Mouse (Mus musculus): Measurements from ENCODE around the gene Slc22a7. TPM values are rescaled to one million over a fixed set of nuclear protein-coding genes. Genes with fewer than 3 reads are reported as not detected.
A peak's percentile ranks its signal among the peaks of the same experiment; 100 is the strongest.

Gene Slc22a7
- polyA plus RNA-seq, 1 experiment from 2014 or later, result not detected

DNA sequence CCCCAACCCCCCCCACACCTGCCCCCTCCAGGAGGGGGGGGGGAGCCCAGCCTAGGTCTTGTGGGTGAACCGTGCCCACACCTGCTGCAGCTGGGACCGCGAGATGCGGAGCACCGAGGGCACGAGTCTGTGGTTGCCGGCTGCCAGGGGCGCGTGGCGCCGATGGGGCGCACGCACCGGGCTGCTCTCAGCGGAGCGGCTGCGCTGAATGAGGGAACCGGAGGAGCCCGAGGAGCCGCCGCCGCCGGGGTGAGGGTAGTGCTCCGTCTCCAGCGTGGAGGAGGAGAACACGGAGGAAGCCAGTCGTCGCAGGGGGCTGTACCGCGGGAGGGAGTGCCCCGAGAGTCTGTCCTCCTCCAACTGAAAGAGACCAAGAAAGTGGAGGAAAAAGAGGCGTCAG is 22.4 kb upstream of the Slc22a7 start:
- Histone ChIP-seq H3K27me3 (replicated peaks) (peaks cover 73% of the 10 kb centered on the region), H3K36me3 (no peaks in the 10 kb centered on the region), H3K27ac (ENCODE audit: poor library complexity, severe bottlenecking) (no peak overlapping the region), H3K4me1 (replicated peaks) (peaks cover 47% of the 10 kb centered on the region), H3K4me3 (peak overlapping the region; percentile 51), H3K9ac (peak overlapping the region; percentile 71), H3K4me2 (peak overlapping the region; percentile 86), H3K9me3 (replicated peaks) (no peaks in the 10 kb centered on the region)
- ATAC-seq (ENCODE audit: insufficient number of reproducible peaks, low FRiP score), result no peak
- WGBS, result under 1% methylated on average over 32 of the region's 32 CpGs

DNA sequence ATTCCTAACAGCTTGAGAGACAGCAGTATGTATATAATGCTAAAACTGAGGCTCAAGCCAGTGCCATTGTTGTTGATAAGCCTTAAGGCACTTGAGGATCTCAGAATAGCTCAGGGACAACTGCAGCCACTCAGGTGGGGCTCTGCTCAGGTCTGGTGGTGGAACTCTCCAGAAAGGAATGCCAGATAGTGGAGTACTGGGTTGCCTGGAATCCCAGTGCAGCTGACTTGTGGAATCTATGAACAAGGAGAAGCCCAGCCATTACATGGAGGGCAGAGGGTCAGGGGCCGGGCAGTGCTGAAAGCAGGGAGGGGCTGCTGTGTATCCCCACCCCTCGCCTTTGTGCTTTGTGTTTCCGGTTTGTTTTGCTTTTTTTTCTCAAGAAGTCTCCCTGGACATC is 20.2 kb upstream of the Slc22a7 start:
- H3K27me3 ChIP-seq (replicated peaks), result peaks cover 78% of the 10 kb centered on the region
- H3K36me3 ChIP-seq, result no peaks in the 10 kb centered on the region
- H3K4me3 ChIP-seq, result no peak overlapping the region
- H3K9ac ChIP-seq, result no peak overlapping the region
- H3K4me2 ChIP-seq, result peak overlapping the region; percentile 4; the same call in 1 of the 2 replicates
- no peak; the same call in 1 of the 2 replicates for ATAC-seq (ENCODE audit: insufficient number of reproducible peaks, low FRiP score)
- peaks cover 69% of the 10 kb centered on the region for H3K4me1 ChIP-seq (replicated peaks)
- 25% methylated on average over 3 of the region's 3 CpGs for WGBS
- no peaks in the 10 kb centered on the region for H3K9me3 ChIP-seq (replicated peaks)
- peak overlapping the region; percentile 79 for H3K27ac ChIP-seq (ENCODE audit: poor library complexity, severe bottlenecking)

DNA sequence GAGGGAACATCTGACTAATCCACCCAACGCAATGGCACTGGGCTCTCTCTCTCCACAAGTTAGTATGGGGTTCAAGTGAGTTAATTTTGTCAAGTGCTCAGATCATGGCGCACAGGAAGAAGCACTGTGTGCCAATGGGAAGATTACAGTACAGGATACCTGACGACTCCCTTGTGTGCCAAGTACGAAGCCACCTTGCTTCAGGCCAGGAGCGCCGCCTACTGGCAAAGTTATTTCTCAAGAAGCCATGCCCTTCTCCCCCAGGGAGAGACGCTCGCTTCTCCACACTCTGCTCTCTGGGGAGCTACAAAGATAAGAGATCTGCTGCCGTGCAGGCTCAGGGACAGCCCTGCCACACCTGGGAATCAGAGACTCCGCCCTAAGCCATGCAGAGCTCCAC is 19.5 kb upstream of the Slc22a7 start:
- Histone ChIP-seq H3K4me1 (replicated peaks) (peaks cover 73% of the 10 kb centered on the region), H3K4me3 (no peak overlapping the region), H3K4me2 (peak overlapping the region; percentile 4; the same call in 1 of the 2 replicates), H3K9me3 (replicated peaks) (no peaks in the 10 kb centered on the region), H3K27ac (ENCODE audit: poor library complexity, severe bottlenecking) (peak overlapping the region; percentile 79), H3K27me3 (replicated peaks) (peaks cover 84% of the 10 kb centered on the region), H3K9ac (no peak overlapping the region), H3K36me3 (no peaks in the 10 kb centered on the region)
- no peak for ATAC-seq (ENCODE audit: insufficient number of reproducible peaks, low FRiP score)
- 9% methylated on average over 10 of the region's 10 CpGs for WGBS

DNA sequence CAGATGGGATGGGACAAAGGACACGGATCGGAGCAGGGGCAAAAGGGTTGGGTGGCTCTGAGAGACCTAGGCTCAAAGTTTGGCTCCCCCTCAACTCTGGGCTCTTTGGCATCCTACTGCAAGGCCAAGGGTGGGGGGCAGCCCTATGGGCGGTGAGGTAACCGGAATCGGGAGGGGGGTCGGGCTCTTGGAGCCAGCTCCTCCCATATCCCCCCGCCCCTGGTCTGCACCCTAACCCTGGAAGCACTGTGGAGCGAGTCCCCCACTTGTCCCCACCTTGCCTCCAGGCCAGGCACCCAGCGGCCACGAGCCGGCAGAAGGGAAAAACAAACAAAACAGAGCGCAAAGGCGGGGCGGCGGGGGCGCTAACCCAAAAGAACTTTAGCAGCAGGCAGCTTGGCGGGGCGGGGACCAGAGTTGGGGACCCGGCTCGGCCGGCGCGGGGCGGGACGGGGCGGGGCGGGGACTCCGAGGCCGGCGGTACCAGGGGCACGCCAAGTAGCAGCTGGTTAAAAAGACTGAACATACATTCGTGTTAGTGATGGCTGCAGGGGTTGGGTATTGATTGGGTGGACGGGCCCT is 16.9 kb upstream of the Slc22a7 start:
- peak overlapping the region; percentile 44 for H3K9ac ChIP-seq
- H3K27ac ChIP-seq (ENCODE audit: poor library complexity, severe bottlenecking), result no peak overlapping the region
- peak overlapping the region; percentile 74 for H3K4me2 ChIP-seq
- no peaks in the 10 kb centered on the region for H3K9me3 ChIP-seq (replicated peaks)
- WGBS, result 1% methylated on average over 33 of the region's 33 CpGs
- H3K27me3 ChIP-seq (replicated peaks), result peaks cover 82% of the 10 kb centered on the region
- peak overlapping the region; percentile 45 for H3K4me3 ChIP-seq
- ATAC-seq (ENCODE audit: insufficient number of reproducible peaks, low FRiP score), result no peak; the same call in 1 of the 2 replicates
- H3K4me1 ChIP-seq (replicated peaks), result peaks cover 52% of the 10 kb centered on the region
- H3K36me3 ChIP-seq, result no peaks in the 10 kb centered on the region

DNA sequence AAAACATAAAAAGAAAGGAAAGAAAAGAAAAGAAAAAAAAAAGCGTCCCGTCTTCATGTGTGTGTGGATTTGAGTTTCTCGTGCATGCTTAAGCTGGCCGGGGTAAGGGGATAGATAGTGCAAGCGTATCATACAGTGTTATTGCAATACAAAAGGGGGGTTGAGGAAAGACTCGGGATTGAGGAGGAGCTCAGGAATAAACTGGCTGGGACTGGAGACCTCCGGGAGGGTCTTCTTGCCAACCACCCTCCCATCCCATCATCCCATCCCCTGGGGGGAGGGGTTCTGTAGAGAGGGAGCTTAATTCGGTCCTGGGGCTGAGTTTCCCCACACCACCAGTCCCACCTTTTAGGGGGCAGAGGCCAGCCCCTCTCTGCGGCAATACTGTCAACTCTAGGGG is 16.3 kb upstream of the Slc22a7 start:
- peak overlapping the region; percentile 44; the same call in 1 of the 2 replicates for H3K9ac ChIP-seq
- H3K9me3 ChIP-seq (replicated peaks), result no peaks in the 10 kb centered on the region
- H3K4me3 ChIP-seq, result peak overlapping the region; percentile 45
- 2% methylated on average over 9 of the region's 9 CpGs for WGBS
- H3K27me3 ChIP-seq (replicated peaks), result peaks cover 78% of the 10 kb centered on the region
- peak overlapping the region; percentile 74 for H3K4me2 ChIP-seq
- H3K27ac ChIP-seq (ENCODE audit: poor library complexity, severe bottlenecking), result no peak overlapping the region
- ATAC-seq (ENCODE audit: insufficient number of reproducible peaks, low FRiP score), result no peak
- H3K4me1 ChIP-seq (replicated peaks), result peaks cover 48% of the 10 kb centered on the region
- no peaks in the 10 kb centered on the region for H3K36me3 ChIP-seq

DNA sequence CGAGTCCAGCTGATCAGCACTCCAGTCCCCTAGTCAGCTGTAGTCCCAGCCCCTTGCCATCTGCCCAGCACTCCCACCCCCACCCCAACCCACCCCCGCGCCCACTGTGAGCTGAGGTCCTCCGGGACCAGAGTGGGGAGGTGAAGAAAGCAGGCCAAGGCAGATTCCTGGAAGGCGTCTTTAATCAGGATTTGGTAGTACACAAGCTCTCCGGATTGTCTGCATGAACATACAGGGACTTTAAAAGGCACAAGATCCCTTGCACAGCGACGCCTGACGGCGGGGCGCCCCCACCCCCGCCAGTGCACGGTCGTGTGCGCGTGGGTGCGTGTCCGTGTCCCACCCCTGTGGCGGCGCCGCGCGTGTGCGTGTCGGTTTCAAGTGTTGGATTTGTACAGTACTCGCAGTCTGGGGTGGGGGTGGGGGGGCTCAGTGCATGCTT is 15.7 kb upstream of the Slc22a7 start:
- peaks cover 42% of the 10 kb centered on the region for H3K4me1 ChIP-seq (replicated peaks)
- H3K4me2 ChIP-seq, result peak overlapping the region; percentile 74
- ATAC-seq (ENCODE audit: insufficient number of reproducible peaks, low FRiP score), result no peak
- peaks cover 73% of the 10 kb centered on the region for H3K27me3 ChIP-seq (replicated peaks)
- 3% methylated on average over 26 of the region's 26 CpGs for WGBS
- H3K36me3 ChIP-seq, result no peaks in the 10 kb centered on the region
- H3K27ac ChIP-seq (ENCODE audit: poor library complexity, severe bottlenecking), result no peak overlapping the region
- peak overlapping the region; percentile 45 for H3K4me3 ChIP-seq
- 0 out of 2 replicates have a peak overlapping the region, but pooled peaks have one; percentile 45 for H3K9ac ChIP-seq
- H3K9me3 ChIP-seq (replicated peaks), result no peaks in the 10 kb centered on the region

DNA sequence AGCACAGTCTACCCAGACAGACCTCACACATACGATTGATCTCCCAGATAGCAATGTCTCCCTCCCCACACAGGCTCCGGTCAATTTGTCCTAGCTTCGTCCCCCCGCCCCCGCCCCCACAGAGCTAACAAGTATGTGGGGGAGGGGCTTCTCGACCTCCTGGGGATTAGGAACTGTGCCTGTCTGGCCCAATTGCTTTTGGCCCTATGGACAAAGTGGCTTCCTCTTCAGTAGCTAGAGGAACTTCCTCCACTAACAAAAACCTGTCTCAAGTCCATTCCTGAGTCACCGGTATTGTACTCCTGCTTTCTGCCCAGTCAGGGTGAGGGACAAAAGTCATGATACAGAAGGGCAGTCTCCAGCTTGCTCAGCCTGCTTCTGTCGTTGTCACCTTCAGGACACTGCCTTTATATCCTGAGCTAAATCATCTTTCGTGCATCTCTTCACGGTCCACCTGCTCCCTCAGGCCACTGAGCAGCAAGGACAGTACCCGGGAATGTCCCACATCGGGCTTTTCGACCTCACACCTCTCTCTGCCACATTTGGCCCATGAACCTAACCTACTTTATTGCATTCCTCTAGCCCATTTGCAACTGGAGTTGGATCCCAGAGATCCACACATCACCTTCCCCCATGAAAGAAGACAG is 15.2 kb upstream of the Slc22a7 start:
- peaks cover 69% of the 10 kb centered on the region for H3K27me3 ChIP-seq (replicated peaks)

DNA sequence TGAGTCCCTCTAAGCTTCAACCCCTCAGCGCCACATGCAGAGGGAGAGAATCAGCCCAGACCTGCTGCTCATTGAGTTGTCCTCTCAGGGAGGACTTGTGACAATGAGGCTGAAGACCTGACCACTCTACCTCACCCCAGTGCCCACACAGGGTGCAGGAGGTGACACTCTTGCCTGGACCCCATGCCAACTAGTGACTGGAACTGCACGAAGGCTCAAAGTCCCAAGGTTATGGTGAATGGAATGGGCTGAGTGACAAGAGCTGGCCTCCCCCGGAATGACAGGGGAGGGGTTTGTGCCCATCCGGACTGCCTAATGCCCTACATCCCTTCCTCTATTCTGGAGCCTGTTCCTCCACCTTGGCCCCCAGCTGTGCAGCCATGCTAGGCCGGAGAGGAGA is 14.4 kb upstream of the Slc22a7 start:
- H3K4me3 ChIP-seq, result no peak overlapping the region
- H3K4me2 ChIP-seq, result no peak overlapping the region
- no peaks in the 10 kb centered on the region for H3K9me3 ChIP-seq (replicated peaks)
- no peak for ATAC-seq (ENCODE audit: insufficient number of reproducible peaks, low FRiP score)
- H3K36me3 ChIP-seq, result no peaks in the 10 kb centered on the region
- WGBS, result 33% methylated on average over 5 of the region's 5 CpGs
- H3K4me1 ChIP-seq (replicated peaks), result peaks cover 29% of the 10 kb centered on the region
- H3K9ac ChIP-seq, result no peak overlapping the region
- H3K27ac ChIP-seq (ENCODE audit: poor library complexity, severe bottlenecking), result no peak overlapping the region
- H3K27me3 ChIP-seq (replicated peaks), result peaks cover 68% of the 10 kb centered on the region

More for the DNA sequence above, 15.2 kb upstream of the Slc22a7 start:
- 0 out of 2 replicates have a peak overlapping the region, but pooled peaks have one; percentile 45 for H3K4me3 ChIP-seq
- no peak for ATAC-seq (ENCODE audit: insufficient number of reproducible peaks, low FRiP score)
- no peak overlapping the region for H3K27ac ChIP-seq (ENCODE audit: poor library complexity, severe bottlenecking)
- no peaks in the 10 kb centered on the region for H3K36me3 ChIP-seq
- peak overlapping the region; percentile 74 for H3K4me2 ChIP-seq
- 6% methylated on average over 13 of the region's 13 CpGs for WGBS
- H3K4me1 ChIP-seq (replicated peaks), result peaks cover 37% of the 10 kb centered on the region
- H3K9ac ChIP-seq, result 0 out of 2 replicates have a peak overlapping the region, but pooled peaks have one; percentile 38
- no peaks in the 10 kb centered on the region for H3K9me3 ChIP-seq (replicated peaks)

DNA sequence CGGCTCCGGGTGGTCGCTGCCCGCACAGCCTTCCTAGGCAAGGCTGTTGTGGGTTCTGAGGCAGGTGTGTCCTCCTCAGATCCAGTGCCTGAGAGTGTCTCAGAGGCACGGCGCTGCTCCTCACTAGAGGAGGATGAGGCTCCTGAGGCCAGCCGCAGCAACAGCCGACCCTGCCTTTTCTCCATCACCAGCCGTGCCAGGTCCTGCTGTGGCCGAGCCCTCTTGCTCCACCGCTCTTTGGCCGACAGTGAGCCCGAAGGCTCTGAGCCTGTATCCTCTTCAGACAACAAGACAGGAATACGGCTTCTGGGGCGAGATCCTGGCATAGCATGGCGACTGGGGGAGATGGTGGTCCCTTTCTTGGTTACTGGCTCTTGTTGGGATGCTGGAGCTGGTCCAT is 8.0 kb upstream of the Slc22a7 start:
- no peaks in the 10 kb centered on the region for H3K36me3 ChIP-seq
- H3K27ac ChIP-seq (ENCODE audit: poor library complexity, severe bottlenecking), result no peak overlapping the region
- no peak overlapping the region for H3K4me2 ChIP-seq
- 86% methylated on average over 16 of the region's 16 CpGs for whole genome bisulfite sequencing
- peaks cover 15% of the 10 kb centered on the region for H3K4me1 ChIP-seq (replicated peaks)
- no peak overlapping the region for H3K4me3 ChIP-seq
- no peak for ATAC-seq (ENCODE audit: insufficient number of reproducible peaks, low FRiP score)
- H3K9ac ChIP-seq, result no peak overlapping the region
- no peaks in the 10 kb centered on the region for H3K9me3 ChIP-seq (replicated peaks)
- H3K27me3 ChIP-seq (replicated peaks), result peaks cover 76% of the 10 kb centered on the region

DNA sequence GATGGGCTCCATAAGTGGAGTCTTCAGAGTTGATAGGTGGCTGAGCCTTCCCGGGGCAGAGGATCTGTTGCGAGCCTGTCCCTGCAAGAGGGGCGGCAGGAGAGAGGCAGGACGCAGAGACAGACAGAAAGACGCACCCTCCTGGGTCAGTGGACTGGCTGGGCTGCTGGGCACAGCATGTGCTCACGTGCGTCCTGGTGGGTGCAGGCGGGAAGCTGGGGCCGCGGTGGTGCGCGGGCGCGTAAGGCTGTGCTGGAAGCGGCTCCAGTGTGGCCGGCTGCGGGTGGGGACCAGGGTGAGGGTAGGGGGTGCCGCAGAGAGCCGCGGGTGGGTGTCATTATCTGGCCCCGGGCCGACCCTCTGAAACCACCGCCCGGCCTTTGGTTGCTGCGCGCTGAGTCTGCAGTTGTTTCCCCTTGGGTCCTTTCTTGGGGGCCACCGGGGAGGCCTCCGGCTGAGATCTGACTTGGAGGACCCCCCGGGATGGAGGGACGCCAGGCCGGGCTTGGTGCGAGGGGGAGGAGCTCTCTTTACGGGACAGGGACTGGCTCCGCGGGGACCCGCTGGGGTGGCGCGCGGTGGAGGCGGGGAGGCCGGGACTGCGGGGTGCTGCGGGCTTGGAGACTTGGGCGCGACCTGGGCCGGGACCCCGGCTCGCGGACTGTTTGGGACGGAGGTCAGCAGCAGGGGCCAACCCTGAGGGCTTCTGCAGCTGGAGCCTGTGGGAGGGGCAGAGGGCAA is 6.8 kb upstream of the Slc22a7 start:
- H3K4me3 ChIP-seq, result peak overlapping the region; percentile 35
- no peaks in the 10 kb centered on the region for H3K9me3 ChIP-seq (replicated peaks)
- H3K27me3 ChIP-seq (replicated peaks), result peaks cover 78% of the 10 kb centered on the region
- H3K27ac ChIP-seq (ENCODE audit: poor library complexity, severe bottlenecking), result no peak overlapping the region
- peaks cover 15% of the 10 kb centered on the region for H3K4me1 ChIP-seq (replicated peaks)
- H3K4me2 ChIP-seq, result peak overlapping the region; percentile 68
- H3K9ac ChIP-seq, result peak overlapping the region; percentile 59; the same call in 1 of the 2 replicates
- H3K36me3 ChIP-seq, result no peaks in the 10 kb centered on the region
- ATAC-seq (ENCODE audit: insufficient number of reproducible peaks, low FRiP score), result peak; percentile 34; the same call in 1 of the 2 replicates
- WGBS, result 3% methylated on average over 40 of the region's 50 CpGs

DNA sequence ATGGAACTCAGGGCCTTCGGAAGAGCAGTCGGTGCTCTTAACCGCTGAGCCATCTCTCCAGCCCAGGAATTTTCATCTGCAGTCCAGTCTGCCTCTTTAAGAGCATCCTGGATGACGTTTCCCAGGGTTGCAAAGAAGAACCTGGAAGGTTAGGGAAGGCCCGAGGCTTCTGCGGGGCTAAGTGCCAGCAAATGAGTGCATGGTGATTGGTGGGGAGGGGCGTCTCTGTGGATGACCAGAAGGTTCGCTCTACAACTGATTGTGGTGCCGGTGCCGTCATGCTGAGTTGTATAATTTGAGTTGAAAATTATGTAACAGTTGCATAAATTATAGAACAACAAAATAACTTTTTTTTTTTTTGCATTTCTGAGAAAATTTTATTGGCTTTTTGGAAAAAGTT is 919 bp upstream of the Slc22a7 start:
- WGBS, result 92% methylated on average over 10 of the region's 10 CpGs
- ATAC-seq (ENCODE audit: insufficient number of reproducible peaks, low FRiP score), result no peak
- no peaks in the 10 kb centered on the region for H3K36me3 ChIP-seq
- peaks cover 75% of the 10 kb centered on the region for H3K27me3 ChIP-seq (replicated peaks)
- H3K4me2 ChIP-seq, result no peak overlapping the region
- no peak overlapping the region for H3K9ac ChIP-seq
- H3K4me3 ChIP-seq, result no peak overlapping the region
- H3K27ac ChIP-seq (ENCODE audit: poor library complexity, severe bottlenecking), result no peak overlapping the region
- H3K4me1 ChIP-seq (replicated peaks), result peaks cover 6% of the 10 kb centered on the region
- H3K9me3 ChIP-seq (replicated peaks), result no peaks in the 10 kb centered on the region

All from heart, embryonic 12.5 days (tissue).